Mouse (Mus musculus) myocyte (in vitro differentiated cells): ENCODE data around the gene Ppig. TPM values are rescaled to one million over a fixed set of nuclear protein-coding genes. Genes with fewer than 3 reads are reported as not detected.

Experiments used
- H3K27me3 ChIP-seq: one replicate; pipeline ENCODE4 v1.6.1; 2011; ENCODE audit not compliant: control insufficient read depth, insufficient read depth, insufficient read length
- H3K36me3 ChIP-seq: one replicate; pipeline ENCODE4 v1.6.1; 2011; ENCODE audit not compliant: control insufficient read depth, insufficient read depth
- H3K4me2 ChIP-seq: one replicate; pipeline ENCODE4 v1.6.1; 2011; ENCODE audit warnings: low read depth, control low read depth
- H3K4me3 ChIP-seq: one replicate; pipeline ENCODE4 v1.5.1; 2011; ENCODE audit warnings: mild to moderate bottlenecking, control low read depth, moderate library complexity
- H3K79me2 ChIP-seq: one replicate; pipeline ENCODE4 v1.6.1; 2011; ENCODE audit not compliant: control insufficient read depth, insufficient read depth
- H3ac ChIP-seq: one replicate; pipeline ENCODE4 v1.6.1; 2011; ENCODE audit not compliant: control insufficient read depth, insufficient read length
- CEBPB ChIP-seq: IDR thresholded peaks from 2 replicates; pipeline ENCODE4 v1.6.1; 2011; ENCODE audit warnings: mild to moderate bottlenecking, moderate library complexity; ENCODE audit not compliant: poor library complexity, insufficient read depth, severe bottlenecking
- E2F4 ChIP-seq: IDR thresholded peaks from one replicate; pipeline ENCODE4 v1.6.1; 2011; ENCODE audit warnings: mild to moderate bottlenecking, control low read depth, moderate library complexity; ENCODE audit not compliant: insufficient read depth
- MAX ChIP-seq: IDR thresholded peaks from one replicate; pipeline ENCODE4 v1.6.1; 2011; ENCODE audit warnings: low read depth, mild to moderate bottlenecking, control low read depth
- MYOD1 ChIP-seq, 3 experiments: IDR thresholded peaks; one replicate each; pipeline ENCODE4 v1.6.1; 2011; ENCODE audit warnings: control low read depth in 2 of 3, low read depth in 2 of 3, mild to moderate bottlenecking in 2 of 3, moderate library complexity in 1 of 3; ENCODE audit not compliant: insufficient read length in 2 of 3, control insufficient read depth in 1 of 3
- MYOG ChIP-seq, 3 experiments: IDR thresholded peaks; one replicate each; pipeline ENCODE4 v1.6.1; 2011; ENCODE audit warnings: control low read depth in 2 of 3, low read depth in 2 of 3, mild to moderate bottlenecking in 2 of 3; ENCODE audit not compliant: insufficient read length in 2 of 3, control insufficient read depth in 1 of 3, insufficient read depth in 1 of 3
- POLR2A ChIP-seq: IDR thresholded peaks from one replicate; pipeline ENCODE4 v1.6.1; 2011; ENCODE audit warnings: low read depth, mild to moderate bottlenecking, control low read depth, moderate library complexity; ENCODE audit not compliant: insufficient read length
- POLR2AphosphoS2 ChIP-seq: IDR thresholded peaks from one replicate; pipeline ENCODE4 v1.6.1; 2011; ENCODE audit warnings: low read depth, control low read depth; ENCODE audit not compliant: insufficient read length
- REST ChIP-seq: IDR thresholded peaks from one replicate; pipeline ENCODE4 v1.6.1; 2011; ENCODE audit warnings: mild to moderate bottlenecking, control low read depth, moderate library complexity; ENCODE audit not compliant: insufficient read depth, insufficient read length
- SRF ChIP-seq: IDR thresholded peaks from one replicate; pipeline ENCODE4 v1.6.1; 2011; ENCODE audit warnings: low read depth; ENCODE audit not compliant: control insufficient read depth, insufficient read length
- TCF12 ChIP-seq: IDR thresholded peaks from one replicate; pipeline ENCODE4 v1.6.1; 2011; ENCODE audit warnings: mild to moderate bottlenecking, control low read depth; ENCODE audit not compliant: poor library complexity, insufficient read depth, severe bottlenecking
- TCF3 ChIP-seq: IDR thresholded peaks from one replicate; pipeline ENCODE4 v1.6.1; 2011; ENCODE audit warnings: low read depth, control low read depth; ENCODE audit not compliant: insufficient read length
- USF1 ChIP-seq: IDR thresholded peaks from one replicate; pipeline ENCODE4 v1.6.1; 2011; ENCODE audit warnings: low read depth, mild to moderate bottlenecking, control low read depth, moderate library complexity
- polyA plus RNA-seq: library from polyadenylated mRNA; unstranded; fragments of >200 nt; fragmentation: generic; extraction: Trizol; gene quantifications from one replicate; pipeline ENCODE4 v1.2.1, GENCODE M21; 2012; ENCODE audit warnings: missing spikeins

Ppig gene
- polyA plus RNA-seq, 1 experiment = 7.6 TPM

DNA sequence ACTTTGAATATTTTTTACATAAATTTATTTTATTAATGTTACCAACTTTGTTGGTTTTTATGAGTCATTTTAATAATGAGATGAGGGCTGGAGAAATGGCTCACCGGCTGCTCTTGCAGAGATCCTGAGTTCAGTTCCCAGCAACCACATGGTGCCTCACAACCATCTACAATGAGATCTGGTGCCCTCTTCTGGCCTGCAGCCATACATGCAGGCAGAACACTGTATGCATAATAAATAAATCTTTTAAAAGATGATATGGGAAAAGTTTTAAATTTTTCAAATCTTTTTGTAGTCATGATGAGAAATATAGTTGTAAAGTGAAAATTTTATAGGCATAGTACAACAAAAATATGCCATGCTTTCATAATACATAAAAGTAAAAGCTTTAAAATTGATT lies 22.7 kb downstream of the Ppig start:
- TF ChIP-seq MYOG (IDR thresholded peaks at IDR 0.05; ENCODE audit: control insufficient read depth in 1 of 3, insufficient read depth in 1 of 3, insufficient read length in 2 of 3, low read depth in 2 of 3) (no peak), TCF12 (no peak), MAX (no peak), USF1 (no peak), CEBPB (no peak), MYOD1 (IDR thresholded peaks at IDR 0.05; ENCODE audit: control insufficient read depth in 1 of 3, insufficient read length in 2 of 3, low read depth in 2 of 3) (no peak), E2F4 (no peak), POLR2AphosphoS2 (no peak), TCF3 (no peak), REST (no peak), POLR2A (no peak), SRF (no peak)
- Histone ChIP-seq H3K4me2 (no peak overlapping the region), H3K27me3 (no peaks in the 10 kb centered on the region), H3K4me3 (no peak overlapping the region), H3K36me3 (peaks cover 72% of the 10 kb centered on the region), H3ac (no peak overlapping the region), H3K79me2 (no peaks in the 10 kb centered on the region)

DNA sequence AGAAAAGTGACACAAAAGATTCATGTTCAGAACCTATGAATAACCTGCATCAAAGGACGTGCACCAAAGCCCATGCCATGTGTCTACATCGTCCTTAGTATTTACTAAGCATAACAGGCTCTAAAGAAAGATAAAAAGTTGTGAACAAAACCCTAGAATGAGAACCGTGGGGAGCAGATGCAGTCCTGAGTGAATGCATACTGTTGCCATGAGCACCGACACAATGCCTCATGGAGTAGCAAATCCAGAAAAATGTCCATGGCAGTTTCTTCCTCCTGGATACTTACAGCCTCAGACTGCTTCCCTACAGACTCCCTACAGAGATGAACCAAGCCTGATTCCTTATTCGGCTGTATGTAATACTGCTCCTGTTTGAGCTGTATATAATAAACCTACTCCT lies 38.6 kb downstream of the Ppig start:
- Histone ChIP-seq H3K4me3 (no peak overlapping the region), H3K4me2 (no peak overlapping the region), H3K79me2 (no peaks in the 10 kb centered on the region), H3K36me3 (peaks cover 3% of the 10 kb centered on the region), H3ac (no peak overlapping the region), H3K27me3 (no peaks in the 10 kb centered on the region)
- TF ChIP-seq SRF (no peak), MYOG (IDR thresholded peaks at IDR 0.05; ENCODE audit: control insufficient read depth in 1 of 3, insufficient read depth in 1 of 3, insufficient read length in 2 of 3, low read depth in 2 of 3) (no peak), TCF3 (no peak), POLR2A (no peak), REST (no peak), CEBPB (no peak), E2F4 (no peak), TCF12 (no peak), POLR2AphosphoS2 (no peak), USF1 (no peak), MYOD1 (IDR thresholded peaks at IDR 0.05; ENCODE audit: control insufficient read depth in 1 of 3, insufficient read length in 2 of 3, low read depth in 2 of 3) (no peak), MAX (no peak)

DNA sequence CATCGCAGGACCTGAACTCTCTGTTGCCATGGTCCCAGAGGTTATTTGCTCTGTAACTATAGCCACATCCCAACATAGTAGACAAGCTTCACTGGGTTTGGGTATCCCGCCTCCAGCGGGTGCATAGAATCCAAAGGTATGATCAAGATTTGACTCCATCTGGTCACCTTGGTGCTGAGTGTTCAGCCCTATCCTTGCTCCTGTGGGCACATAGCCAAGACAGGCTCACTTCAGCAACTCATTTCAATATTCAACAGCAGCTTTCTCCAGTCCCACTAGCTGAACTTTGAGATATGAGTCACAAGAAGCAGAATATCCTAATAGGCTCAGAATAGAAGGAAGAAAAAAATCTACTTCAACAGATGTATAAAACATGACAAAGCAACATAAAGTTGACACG lies 41.0 kb downstream of the Ppig start:
- TF ChIP-seq E2F4 (no peak), MAX (no peak), POLR2A (no peak), REST (no peak), SRF (no peak), USF1 (no peak), TCF3 (no peak), POLR2AphosphoS2 (no peak), TCF12 (no peak), MYOD1 (IDR thresholded peaks at IDR 0.05; ENCODE audit: control insufficient read depth in 1 of 3, insufficient read length in 2 of 3, low read depth in 2 of 3) (no peak), MYOG (IDR thresholded peaks at IDR 0.05; ENCODE audit: control insufficient read depth in 1 of 3, insufficient read depth in 1 of 3, insufficient read length in 2 of 3, low read depth in 2 of 3) (no peak), CEBPB (no peak)
- Histone ChIP-seq H3K4me2 (no peak overlapping the region), H3ac (no peak overlapping the region), H3K36me3 (peaks cover 3% of the 10 kb centered on the region), H3K4me3 (no peak overlapping the region), H3K27me3 (no peaks in the 10 kb centered on the region), H3K79me2 (no peaks in the 10 kb centered on the region)

DNA sequence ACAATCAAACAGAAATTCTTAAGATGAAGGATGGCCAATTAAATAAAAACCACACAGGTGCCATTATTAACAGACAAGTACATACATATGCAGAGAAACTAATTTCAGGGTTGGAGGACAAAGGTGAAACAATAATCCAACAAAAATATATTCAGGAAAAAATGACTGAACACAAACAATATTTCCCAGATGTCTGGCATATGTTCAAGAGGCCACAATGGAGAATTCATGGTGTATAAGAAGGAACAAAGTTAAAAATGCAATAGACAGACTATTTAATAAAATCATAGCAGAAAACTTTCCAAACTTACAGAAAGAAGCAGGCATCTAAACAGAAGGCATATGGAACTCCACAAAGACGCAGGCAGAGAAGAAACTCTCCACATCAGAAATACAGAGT lies 42.4 kb downstream of the Ppig start:
- TF ChIP-seq USF1 = no peak
- TF ChIP-seq MYOG (IDR thresholded peaks at IDR 0.05; ENCODE audit: control insufficient read depth in 1 of 3, insufficient read depth in 1 of 3, insufficient read length in 2 of 3, low read depth in 2 of 3) = no peak
- no peak for TF ChIP-seq TCF3
- TF ChIP-seq MAX = no peak
- TF ChIP-seq TCF12 = no peak
- TF ChIP-seq CEBPB = no peak
- no peak for TF ChIP-seq POLR2A
- TF ChIP-seq SRF = no peak
- no peak for TF ChIP-seq MYOD1 (IDR thresholded peaks at IDR 0.05; ENCODE audit: control insufficient read depth in 1 of 3, insufficient read length in 2 of 3, low read depth in 2 of 3)
- no peak for TF ChIP-seq REST
- no peak for TF ChIP-seq POLR2AphosphoS2
- no peak for TF ChIP-seq E2F4
- Histone ChIP-seq H3K79me2 (no peaks in the 10 kb centered on the region), H3K36me3 (peaks cover 3% of the 10 kb centered on the region), H3K4me2 (no peak overlapping the region), H3ac (no peak overlapping the region), H3K4me3 (no peak overlapping the region), H3K27me3 (no peaks in the 10 kb centered on the region)
